Mouse (Mus musculus) cerebellum, adult 18-20 months (tissue): ENCODE results near the gene Mrpl22.
"Not testable (repeated sequence)": the region's sequence is repeated elsewhere in the genome, so short reads cannot be mapped to it uniquely, and the experiment has no call there.

Experiments used
- DNase-seq, 2 experiments: peaks; one replicate each; pipeline ENCODE4 v3.0.0; 2021

Gene Mrpl22

GRCm38 (mm10) chr11:58171459-58172091 is at the start of gene Mrpl22:
TSS of gene Mrpl22 (plus strand) at chr11:58171661.
- peak; percentile 93 to 97 for DNase-seq

GRCm38 (mm10) chr11:58123711-58124110 is 47.8 kb upstream of the Mrpl22 start:
- DNase-seq = peak; percentile 50 to 53

- DNase-seq = no peak
Measured at GRCm38 (mm10) chr11:58125021-58125420, 46.4 kb upstream of the Mrpl22 start.

- DNase-seq = peak; percentile 66 to 74
Measured at GRCm38 (mm10) chr11:58126397-58127160, 44.9 kb upstream of the Mrpl22 start.

GRCm38 (mm10) chr11:58127544-58127943 is 43.9 kb upstream of the Mrpl22 start:
- DNase-seq = no peak

GRCm38 (mm10) chr11:58129302-58129843 is 42.1 kb upstream of the Mrpl22 start:
- no peak for DNase-seq

- no peak for DNase-seq
Measured at GRCm38 (mm10) chr11:58132026-58132425, 39.4 kb upstream of the Mrpl22 start.

GRCm38 (mm10) chr11:58134869-58135268 is 36.6 kb upstream of the Mrpl22 start:
- DNase-seq = no peak

- DNase-seq = no peak
Measured at GRCm38 (mm10) chr11:58135296-58135695, 36.2 kb upstream of the Mrpl22 start.

- DNase-seq = no peak
Measured at GRCm38 (mm10) chr11:58136677-58137076, 34.8 kb upstream of the Mrpl22 start.

GRCm38 (mm10) chr11:58138821-58139220 is 32.6 kb upstream of the Mrpl22 start:
- DNase-seq = no peak

GRCm38 (mm10) chr11:58139466-58139865 is 32.0 kb upstream of the Mrpl22 start:
- no peak for DNase-seq

GRCm38 (mm10) chr11:58143704-58144426 is 27.6 kb upstream of the Mrpl22 start:
- DNase-seq = peak in 1 of 2 experiments; percentile 28

GRCm38 (mm10) chr11:58146241-58146640 is 25.2 kb upstream of the Mrpl22 start:
- peak; percentile 33 to 41 for DNase-seq

GRCm38 (mm10) chr11:58155458-58155857 is 16.0 kb upstream of the Mrpl22 start:
- no peak for DNase-seq

GRCm38 (mm10) chr11:58156871-58157270 is 14.6 kb upstream of the Mrpl22 start:
- DNase-seq = no peak

- DNase-seq = no peak
Measured at GRCm38 (mm10) chr11:58165072-58165471, 6.4 kb upstream of the Mrpl22 start.

GRCm38 (mm10) chr11:58167822-58168166 is 3.7 kb upstream of the Mrpl22 start:
- no peak for DNase-seq

- DNase-seq = peak; percentile 78 to 93
Measured at GRCm38 (mm10) chr11:58168167-58168915, 3.1 kb upstream of the Mrpl22 start, which contains the start of gene Gemin5. TSS of gene Gemin5 (minus strand) at chr11:58168539.

- no peak for DNase-seq
Measured at GRCm38 (mm10) chr11:58169666-58170065, 1.8 kb upstream of the Mrpl22 start.

GRCm38 (mm10) chr11:58179563-58179962 is 8.1 kb downstream of the Mrpl22 start:
- peak; percentile 77 to 84 for DNase-seq

- not testable (repeated sequence) for DNase-seq
Measured at GRCm38 (mm10) chr11:58179986-58180385, 8.5 kb downstream of the Mrpl22 start.

- DNase-seq = no peak
Measured at GRCm38 (mm10) chr11:58180756-58181155, 9.3 kb downstream of the Mrpl22 start.
